Mouse (Mus musculus) cortical plate, adult 2 months (tissue): ENCODE measurements at regions not wholly inside any gene's neighbourhood (a gene's known extent, or its start where the extent isn't known, plus 50 kb on each side); places are given as distances from the start of the nearest gene placed in this dataset.

Experiments
- CTCF ChIP-seq: fragments of 200-500 bp; IDR thresholded peaks from 2 replicates; pipeline ENCODE4 v1.5.1; 2011; ENCODE audit warnings: mild to moderate bottlenecking, control low read depth, low read length; ENCODE audit not compliant: insufficient read depth; ENCODE audit errors: extremely low read depth
- POLR2A ChIP-seq: fragments of 200-500 bp; IDR thresholded peaks from 2 replicates; pipeline ENCODE4 v1.6.1; 2011; ENCODE audit warnings: mild to moderate bottlenecking, low read length, control low read depth; ENCODE audit not compliant: insufficient read depth; ENCODE audit errors: extremely low read depth

GRCm38 (mm10) chr4:22133547-22134495, 202.7 kb downstream of the Faxc start:
- TF ChIP-seq CTCF = no peak
- no peak for TF ChIP-seq POLR2A
